Mouse (Mus musculus) kidney, adult 18-20 months (tissue): ENCODE data around the gene Nsun3.
A peak's percentile ranks its signal among the peaks of the same experiment; 100 is the strongest.

ENCODE experiments used
- DNase-seq: peaks from one replicate; pipeline ENCODE4 v3.0.0; 2021

The Nsun3 gene

DNA sequence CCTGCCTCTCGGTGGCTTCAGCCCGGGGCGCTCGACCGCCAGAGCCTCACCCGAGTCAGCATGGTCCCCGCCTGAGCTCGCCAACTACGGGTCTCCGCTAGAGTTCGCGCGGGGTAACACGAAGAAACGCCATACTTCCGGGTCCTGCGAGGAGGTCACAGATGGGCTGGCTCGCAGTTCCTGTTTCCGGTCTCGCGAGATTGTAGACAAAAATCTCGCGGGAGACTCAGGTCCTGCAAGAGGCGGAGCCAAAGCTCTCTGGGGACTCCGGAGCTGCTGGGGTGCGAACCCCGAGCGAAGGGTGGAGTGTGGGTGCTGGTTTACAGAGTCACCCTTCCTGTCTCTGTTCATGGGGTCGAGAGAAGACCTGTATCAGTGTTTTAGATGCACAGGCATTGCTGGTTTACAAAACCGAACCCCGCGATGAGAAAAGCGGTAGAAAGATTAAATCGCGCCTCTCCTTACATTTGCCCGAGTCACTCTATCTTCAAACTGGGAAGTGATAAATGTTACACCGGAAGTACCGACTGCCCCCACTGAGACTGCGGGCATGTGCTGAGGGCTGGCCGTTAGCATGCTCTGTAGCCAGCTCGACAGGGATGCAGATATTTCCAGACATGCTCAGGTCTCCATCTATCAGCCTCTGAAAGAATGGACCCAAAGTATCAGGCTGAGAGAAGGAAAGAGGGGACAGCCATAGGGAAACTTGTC, at the start of gene Nsun3:
Nsun3 (minus strand) TSS at position 198 of the 711 bp plus-strand sequence.
- DNase-seq, result peak; percentile 91

DNA sequence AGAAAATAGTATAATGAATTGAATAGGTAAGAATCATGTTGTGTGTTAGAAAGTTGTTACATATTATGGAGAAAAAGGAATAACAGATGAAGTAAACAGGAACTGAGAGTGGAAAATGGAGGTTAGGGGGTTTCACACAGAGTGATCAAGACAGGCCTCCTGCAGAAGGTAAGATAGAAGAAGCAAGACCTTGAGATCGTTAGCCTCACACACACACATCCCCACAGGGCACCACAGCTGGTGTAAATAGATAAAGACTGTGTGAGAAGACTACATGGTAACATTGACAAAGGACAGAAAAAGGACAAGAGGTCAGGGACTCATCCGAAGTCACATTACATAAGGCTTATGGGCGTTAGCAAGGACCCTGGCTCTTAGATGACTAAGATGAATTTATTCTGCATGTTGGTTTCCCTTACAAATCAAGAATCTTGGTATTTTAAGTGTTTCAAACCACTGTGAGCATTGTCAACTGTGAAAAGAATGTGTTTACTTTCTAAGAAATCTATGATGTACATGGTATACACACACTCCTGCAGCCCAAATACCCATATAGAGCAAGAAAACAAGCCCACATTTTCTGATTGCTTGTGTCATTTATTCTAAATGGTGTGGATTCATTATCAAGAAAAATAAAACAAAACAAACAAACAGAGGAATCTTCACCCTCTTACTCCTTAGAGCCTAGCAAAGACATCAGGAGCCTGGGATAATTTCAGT, 47.6 kb upstream of the Nsun3 start:
- no peak for DNase-seq

DNA sequence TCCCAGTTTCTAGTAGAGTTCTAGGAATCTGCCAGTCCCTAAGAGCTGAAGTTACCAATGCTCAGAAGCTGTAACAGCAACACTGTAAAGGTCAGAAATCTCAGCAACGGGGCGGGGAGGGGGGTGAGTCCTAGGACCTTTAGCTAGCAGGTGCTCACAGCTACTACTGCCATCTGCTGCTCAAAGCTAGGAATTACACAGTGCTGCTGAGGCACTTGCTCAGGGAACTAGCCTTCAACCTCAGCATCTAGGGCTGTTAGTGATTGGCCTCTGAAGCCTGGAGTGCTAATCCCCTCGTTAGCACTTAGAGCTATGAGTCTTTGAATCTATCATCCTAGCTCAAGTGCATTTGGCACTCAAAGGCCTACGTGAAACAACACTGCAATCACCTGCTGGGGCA, 45.9 kb upstream of the Nsun3 start:
- peak; percentile 37 for DNase-seq

DNA sequence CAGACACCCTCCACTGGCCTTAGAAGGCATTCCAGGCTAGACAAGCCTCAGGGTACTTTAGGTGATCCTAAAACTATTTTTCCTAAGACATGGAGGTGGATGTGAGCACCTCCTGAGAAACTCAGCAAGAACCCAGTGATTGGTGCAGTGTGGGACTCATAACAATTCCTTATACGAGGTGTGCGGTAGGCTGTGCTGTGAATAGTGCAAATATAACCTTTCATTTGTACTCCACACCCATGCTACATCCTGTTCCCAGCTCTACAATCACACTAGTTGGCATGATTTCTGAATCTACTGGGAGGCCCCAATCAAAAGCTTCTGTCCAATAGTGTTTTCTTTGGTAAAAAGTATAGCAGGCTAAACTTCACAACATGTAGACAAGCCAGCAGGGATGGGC, 45.4 kb upstream of the Nsun3 start:
- no peak for DNase-seq

DNA sequence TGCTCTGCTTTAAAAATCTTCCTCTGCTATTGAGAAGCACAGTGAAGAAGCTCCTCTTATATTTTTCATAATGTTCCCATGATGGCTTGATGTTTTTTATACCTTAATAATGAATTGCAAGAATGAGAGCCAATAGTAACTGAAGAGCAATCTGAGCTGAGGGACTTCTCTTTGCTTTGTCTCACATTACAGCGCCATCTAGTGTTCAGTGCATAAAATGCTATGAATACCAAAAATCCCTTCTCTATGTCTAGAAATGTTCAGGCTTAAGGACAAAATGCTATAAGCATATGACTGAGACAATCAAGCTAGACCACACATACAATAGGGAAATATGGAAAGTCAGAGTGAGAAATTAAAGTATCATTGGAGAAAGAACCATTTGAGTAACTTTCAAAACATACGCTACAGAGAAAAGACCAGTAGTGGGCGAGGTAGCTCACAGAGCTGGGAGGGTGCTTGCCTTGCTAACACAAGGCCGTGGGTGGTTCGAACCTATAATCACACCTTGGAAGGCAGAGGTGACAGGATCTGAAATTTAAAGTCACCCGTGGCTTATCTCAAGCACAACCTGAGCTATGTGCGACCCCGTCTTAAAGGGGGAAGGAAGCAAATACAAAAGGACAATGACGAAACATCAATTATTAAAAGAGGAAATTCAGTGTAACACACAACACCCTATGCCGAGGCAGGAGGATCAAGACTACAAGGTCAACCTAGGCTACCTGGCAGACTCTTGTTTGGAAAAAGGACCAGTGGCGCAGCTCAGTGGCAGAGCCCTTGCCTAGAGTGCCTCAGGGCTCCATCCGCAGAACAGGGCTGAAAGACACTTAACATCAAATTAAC, 39.8 kb upstream of the Nsun3 start:
- DNase-seq, result no peak

DNA sequence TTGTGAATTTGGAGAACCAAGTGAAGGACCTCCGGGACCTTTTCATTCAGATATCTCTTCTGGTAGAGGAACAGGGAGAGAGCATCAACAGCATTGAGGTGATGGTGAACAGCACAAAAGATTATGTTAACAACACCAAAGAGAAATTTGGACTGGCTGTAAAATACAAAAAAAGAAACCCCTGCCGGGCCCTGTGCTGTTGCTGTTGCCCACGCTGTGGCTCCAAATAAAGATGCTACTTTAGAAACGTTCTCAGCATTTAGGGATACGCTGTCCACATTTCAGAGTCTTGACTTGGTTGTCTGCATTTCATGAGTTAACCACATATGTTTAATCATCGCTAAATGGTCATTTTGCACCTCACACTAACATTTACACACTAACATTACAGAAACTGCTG, 35.9 kb upstream of the Nsun3 start:
- no peak for DNase-seq

DNA sequence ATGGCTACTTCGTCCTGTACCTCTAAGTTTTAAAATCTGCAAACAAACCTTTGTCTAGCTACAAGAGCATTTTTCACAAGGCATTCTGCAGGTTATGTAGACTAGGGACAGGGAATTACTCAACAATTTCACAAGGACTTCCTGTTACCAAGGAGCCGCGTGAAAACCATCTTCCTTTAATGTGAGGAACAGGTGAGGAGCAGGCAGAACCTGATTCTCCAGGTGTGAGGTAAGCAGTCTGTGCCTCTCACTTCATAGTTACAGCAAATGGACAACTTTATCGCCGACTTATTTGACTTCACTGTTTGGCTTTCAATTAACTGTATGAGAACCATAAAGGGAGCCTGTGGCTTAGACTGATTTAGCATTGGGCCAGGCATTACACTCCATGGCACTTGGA, 27.9 kb upstream of the Nsun3 start, which contains the start of gene Stx19:
Stx19 (plus strand) TSS at position 186 of the 400 bp plus-strand sequence.
- DNase-seq, result no peak

DNA sequence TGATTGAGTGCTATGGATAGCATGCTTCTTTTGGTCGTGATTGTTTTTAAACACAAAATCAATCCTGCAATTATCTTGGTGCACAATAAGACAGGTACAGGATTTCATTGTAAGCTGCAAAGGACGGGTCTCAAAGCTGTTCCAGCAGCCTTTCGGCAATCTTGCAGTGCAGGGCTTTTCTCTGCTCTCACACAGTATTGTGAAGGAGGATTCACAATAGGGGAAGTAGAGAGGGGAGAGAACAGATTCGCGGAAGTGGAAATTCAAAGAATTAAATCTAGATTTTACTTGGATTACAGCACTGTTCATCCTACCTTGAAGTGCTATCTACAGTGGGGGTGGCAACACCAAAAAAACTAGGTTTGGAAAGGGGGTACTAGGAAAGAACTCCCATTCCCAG, 27.2 kb upstream of the Nsun3 start:
- DNase-seq, result no peak

DNA sequence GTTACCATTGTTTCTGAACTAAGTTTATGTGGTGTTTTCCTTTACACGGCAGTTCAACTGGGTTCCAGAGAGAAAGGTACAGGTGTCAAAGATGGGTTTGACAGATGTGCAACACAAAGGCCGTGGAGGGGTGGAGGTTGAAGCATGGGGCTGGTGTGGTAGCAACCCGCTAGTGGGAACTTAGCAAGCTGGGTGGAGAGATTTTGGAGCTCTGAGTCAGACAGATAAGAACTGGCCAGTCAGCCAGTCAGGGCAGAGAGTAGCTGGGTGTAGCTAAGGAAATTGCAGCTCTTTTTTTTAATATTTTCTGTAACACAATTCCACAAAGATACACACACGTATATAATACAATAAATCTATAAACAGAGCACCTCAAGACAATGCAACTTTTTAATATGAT, 24.2 kb upstream of the Nsun3 start:
- DNase-seq, result no peak

DNA sequence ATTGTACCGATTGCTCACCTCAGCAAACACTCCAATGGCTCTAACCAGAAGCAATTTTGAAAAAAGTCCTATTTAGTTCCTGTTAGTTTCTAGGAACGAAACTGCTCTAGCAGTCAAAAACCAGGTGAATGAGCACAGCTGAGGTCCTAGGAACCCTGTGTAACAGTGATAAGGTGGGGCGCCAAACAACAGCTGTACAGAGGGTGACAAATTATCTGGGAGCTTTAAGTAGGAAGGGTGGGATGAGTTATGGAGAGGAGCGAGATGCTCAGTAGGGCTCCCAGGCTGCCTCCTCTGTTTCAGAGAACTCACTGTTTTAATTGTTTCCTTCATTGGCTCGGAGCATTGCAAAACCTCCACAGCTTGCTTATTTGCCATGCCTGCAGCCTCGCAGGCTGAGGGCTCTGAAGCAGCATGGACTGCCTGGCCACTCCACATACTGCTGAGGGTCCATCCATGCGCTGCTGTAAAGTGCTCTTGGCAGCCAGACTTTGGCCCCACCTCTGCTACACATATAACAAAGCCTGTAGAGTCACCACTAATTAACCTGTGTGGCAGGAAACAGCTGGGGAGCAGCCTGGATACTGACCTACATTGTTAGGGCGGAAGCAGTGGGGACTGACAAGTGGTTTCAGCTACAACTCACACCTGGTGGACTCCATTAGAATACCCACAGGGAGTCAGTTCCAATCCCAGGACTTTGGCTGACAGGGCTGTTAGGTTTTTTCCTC, 20.8 kb upstream of the Nsun3 start:
- DNase-seq, result no peak

DNA sequence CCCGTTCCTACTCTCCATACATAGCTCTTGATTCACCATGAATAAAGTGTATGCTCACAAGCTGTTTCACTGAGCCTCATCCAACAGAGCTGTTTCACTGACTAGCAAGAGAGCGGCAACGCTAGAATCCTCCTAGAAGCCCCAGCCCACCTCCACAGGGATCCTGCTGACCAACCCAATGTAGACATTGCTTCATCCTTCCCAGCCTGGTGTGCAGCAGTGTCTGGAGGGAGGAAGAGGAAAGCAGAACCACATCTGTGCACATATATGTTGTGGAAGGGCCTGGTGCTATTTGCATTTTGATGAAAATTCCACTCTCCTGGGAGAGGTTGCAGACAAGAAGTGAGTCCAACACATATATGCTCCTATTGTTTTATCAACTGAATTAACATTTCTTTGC, 18.0 kb upstream of the Nsun3 start:
- no peak for DNase-seq

DNA sequence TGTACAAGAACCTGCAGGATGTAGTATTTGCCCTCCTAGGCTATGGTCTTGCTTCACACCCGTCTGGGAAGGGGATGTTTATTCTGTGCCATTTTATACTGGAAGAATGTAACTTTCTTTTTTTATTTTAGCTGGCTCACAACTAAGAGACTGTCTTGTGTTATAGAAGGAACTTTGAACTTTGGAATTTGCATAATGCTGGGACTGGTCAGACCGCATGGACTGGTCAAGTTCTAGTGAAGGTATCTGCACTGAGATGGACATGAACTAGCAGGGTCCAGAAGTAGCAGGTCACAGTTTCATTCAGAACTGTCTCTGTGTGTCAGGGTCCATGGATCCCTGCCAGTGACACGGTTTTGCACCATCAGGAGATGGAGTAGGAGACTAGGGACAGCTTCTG, 13.2 kb upstream of the Nsun3 start:
- no peak for DNase-seq

DNA sequence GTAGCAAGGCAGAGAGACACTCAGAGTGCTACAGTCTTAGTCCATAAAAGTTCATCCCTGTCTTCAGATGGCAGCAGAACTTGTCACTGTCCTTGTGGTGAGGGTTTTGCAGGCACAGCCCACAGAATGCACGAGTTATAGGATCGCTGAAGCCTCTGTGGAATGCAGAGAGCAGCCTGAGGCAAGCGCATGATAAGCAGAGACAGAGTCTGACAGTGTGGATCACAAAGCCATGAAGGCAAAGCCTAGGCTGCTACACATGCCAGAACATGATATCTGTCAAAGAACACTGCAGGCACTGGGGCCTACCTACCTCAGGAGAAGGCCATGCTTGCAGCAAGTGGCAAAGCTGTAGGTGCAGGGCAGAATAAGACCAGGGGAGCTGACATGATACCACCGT, 12.8 kb upstream of the Nsun3 start:
- no peak for DNase-seq

DNA sequence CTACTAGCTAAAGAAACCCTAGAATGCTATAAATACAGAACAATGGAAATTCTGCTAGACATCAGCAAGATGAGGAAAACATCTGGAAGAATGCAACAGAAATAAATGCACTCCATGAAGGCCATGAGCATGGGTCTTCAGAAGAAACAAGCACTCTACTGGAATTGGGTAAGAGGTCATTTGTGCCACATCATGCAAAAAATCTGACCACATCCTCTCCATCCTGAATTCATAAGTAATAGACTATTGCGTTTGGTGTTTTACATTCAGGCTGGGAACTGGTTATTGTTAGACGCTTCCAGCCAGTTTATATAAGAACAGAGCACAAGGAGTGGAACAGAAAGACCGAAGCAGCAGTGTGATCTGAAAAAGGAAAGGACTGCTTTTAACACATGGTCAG, 12.2 kb upstream of the Nsun3 start:
- DNase-seq, result no peak

DNA sequence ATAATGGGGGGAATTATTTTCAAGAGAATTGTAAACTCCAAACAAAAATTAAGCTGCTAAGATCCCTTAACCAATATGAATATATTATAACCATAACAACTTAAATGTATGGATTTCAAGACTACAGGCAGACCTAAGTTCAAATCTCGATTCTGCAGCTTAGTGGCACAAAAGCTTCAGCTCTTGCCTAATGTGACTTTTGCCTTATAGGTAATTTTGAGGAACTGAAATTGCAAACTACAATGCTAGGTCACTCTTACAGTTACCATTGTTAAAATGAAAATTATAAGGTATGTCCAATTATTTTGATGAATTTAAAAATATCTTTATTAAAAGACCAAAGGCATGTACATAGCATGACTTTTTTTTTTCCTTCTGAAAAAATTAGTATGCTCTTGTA, 10.0 kb upstream of the Nsun3 start:
- DNase-seq, result no peak

DNA sequence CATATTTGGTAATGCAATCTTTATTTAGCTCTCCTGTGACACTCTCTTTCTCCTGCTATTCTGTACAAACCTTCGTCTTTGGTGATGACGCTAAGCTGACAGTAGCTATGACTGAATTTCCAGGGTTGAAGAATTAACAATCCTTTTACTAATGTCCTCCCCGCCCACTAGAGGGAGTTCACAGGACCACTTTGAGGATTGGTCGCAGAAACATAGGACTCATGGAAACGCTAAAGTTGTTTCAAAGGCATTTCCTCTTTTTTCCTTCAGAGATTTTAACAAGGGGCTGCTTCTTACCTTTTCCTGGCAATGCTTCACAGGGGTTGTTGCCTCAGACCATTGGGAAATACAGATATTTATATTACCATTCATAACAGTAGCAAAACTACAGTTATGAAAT, 4.4 kb downstream of the Nsun3 start:
- no peak for DNase-seq

DNA sequence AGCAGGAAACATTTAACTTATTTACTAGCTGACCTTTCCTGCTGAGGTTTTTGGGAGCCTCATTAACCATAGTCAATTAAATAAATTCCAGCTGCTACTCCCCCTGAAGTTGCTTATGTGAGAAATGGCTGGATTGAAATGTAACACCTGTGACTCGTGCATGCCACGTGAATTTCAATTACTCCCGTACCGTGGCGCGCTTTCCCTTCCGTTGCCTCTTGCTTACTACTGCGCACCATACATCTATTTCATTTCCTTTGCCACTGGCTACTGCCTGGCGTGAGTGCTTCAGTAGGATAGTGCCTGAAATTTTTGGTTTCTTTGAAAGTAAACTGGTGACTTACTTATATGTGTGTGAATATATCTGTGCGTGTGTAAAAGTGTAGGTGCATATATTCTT, 8.3 kb downstream of the Nsun3 start:
- DNase-seq, result no peak

DNA sequence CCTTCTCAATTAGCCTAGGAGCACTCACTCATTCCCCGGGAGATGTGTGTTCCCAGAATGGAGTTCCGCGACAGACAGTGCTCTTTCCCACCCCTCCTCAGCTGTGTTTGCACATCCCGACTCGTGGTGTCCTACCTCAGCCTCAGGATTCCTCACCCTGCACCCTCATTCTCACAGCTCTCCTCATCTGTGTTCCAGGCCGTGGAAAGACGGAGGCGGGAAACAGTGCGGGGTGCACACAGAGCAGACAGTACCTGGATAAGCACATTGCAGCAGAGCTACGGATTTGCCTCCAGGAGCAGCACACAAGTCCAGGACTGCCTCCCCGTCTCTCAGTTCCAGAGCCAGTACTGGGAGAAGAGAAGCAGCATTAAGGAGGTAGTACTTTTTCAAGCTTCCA, 10.6 kb downstream of the Nsun3 start:
- no peak for DNase-seq

DNA sequence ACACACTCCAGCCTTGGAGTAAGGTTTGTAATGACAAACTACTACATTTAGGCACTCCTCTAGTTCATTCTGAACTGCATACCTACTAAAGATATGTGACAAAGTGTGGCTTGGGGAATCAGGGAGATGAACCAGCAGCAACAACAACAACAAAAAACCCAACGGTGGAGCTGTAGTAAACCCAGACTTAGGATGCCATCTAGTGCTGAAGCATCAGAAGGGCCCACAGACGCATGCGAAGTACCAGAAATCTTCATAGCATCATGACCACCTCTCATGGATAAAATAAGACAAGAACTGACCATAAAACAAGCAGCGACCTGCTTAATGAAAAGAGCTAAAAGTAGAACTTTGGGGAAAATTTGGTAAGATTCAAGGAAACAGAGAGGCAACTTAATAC, 13.2 kb downstream of the Nsun3 start:
- DNase-seq, result no peak

DNA sequence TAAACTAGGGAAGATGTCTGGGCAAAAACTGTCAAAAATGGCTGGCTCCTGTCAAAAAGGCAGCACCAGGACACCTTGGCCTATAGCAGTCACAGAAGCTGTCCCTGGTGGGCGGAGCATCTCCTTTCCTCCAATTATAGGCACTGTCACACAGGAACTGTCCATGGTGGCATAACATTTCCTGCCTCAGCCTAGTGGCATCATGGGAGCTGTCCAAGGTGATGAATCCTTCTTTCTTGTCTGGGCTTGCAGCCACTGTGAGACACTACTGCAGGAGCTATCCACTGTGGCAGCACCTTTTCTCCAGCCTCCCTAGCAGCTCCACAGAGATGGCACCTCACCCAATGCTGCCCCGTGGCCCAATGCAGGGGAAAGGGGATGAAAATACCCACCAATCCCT, 28.3 kb downstream of the Nsun3 start:
- no peak for DNase-seq

DNA sequence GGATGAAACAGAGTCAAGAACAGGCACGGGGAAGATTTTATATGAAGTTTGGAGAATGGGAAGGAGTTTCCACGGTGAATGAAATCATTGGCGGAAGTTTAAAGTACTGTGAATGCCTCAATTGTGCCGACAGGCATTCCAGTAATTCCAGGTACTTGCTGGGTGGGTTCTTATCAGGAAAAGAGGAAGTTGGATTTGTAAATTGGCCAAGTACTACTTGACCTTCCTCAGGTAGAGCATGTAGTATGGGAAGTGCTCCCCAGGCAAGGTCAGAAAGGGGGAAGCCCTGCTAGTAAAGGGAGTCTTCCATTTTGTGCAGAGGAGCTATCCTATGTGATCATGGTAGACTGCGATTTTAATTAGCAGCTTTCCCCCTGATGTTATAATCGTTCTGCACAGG, 31.3 kb downstream of the Nsun3 start:
- no peak for DNase-seq

DNA sequence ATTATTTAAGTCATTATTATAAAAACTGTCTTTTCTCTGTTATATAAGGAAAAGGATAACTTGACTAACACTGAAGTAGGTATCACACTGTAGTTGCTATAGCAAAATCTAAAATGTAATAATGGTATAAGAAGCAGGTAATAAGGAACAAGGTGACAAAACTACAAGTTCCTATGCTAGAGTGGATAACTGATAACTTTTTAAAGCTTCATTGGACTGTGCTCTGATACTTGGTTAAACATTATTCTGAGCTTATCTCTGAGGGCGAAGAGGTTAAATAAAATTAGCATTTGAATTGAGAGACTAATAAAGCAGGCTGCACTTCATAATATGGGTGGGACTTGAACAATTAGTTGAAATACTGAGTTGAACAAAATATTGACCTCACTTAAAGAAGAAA, 33.0 kb downstream of the Nsun3 start:
- DNase-seq, result no peak

DNA sequence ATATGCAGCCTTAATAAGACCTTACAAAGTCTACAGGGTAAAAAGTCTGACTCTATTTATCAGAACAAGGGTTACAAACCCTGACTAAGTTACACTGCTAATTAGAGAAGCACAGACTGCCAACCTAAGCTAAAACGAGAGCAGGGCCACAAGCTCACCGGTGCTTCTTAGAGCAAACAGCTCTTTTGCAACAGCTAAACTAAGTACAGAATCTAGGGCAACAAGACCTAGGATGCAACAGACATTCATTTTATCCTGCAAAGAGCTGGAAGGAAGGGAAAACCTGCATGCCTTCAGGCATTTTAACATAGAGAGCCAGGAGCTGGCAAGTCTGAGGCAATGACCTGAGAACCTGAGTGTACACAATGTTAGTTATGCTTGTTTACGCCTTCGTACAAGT, 33.5 kb downstream of the Nsun3 start:
- DNase-seq, result no peak
